Mouse (Mus musculus): ENCODE data around the gene Pard3b.

The Pard3b gene

DNA sequence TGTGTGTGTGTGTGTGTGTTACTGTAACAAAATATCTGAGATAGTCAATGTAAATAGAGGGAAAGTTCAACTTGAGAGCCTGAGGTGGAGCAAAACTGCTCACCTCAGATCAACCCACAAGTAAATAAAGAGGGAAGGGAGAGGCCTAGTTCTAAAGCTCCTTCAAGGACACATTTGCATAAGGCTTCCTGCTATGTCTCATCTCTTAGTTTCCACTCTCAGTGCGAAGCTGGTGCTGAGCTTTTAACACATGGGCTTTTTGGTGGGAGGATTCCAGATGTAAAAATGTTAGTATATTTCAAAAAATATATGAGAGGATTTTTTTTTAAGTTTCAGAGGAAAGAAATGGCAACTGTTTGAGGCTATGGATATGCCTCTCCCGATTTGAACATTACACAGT, 294.9 kb downstream of the Pard3b start:
- no peak for DNase-seq

DNA sequence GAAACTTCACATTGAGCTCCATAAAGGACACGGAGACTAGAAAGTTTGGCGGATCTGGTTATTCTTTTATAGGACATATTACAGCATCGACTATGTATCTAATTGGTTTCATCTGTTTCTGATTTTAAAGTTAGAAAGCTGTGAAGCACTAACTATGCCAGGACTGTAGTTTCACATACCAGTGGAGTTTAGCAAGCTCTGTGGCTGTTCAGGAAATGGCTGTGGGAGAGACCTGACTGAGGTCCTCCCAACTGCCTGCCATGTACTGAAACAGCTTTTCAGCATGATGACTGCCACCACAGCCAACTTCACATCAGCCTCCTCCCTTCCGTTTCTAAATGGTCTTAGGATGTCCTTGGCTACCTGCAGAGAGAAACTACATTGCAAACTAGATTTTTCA, 296.1 kb downstream of the Pard3b start:
- DNase-seq = no peak

DNA sequence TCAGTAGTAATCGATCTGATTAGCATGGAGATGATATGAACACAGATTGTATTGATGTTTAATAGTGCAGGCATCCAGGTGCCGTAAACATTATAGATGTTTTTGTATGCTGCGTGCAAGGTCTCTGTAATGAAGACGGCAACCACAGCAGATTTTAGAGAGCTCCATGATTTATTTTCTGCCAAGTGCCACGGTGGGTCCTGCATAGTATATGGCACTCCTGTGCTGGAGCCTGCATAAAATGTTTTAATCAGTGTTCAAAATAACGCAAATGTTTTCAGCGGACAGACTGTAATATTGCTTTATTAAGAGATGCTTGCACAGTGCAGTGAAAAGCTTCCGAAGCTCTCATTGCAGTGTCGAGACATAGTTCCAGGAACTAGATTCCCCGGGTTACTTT, 301.3 kb downstream of the Pard3b start:
- DNase-seq = no peak

DNA sequence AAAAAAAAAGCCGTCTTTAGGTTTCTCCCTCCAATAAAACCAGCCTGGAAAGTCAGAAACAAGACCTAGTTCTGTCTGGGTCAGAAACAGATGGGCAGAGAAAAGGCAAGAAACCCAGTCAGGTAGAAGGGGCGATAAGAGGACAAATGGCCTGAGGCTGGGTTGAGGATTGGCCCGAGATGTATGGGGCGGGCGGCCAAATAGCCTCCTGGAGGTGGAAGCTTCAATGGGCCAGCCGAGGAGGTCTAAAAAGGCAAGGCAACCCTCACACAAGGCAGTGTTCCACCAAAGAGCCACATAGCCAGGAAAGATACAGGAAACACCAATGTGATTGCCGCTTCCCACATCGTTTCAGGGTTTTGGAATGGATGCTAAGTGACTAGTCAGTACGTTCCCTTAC, 322.9 kb downstream of the Pard3b start:
- DNase-seq = peak; percentile 3

DNA sequence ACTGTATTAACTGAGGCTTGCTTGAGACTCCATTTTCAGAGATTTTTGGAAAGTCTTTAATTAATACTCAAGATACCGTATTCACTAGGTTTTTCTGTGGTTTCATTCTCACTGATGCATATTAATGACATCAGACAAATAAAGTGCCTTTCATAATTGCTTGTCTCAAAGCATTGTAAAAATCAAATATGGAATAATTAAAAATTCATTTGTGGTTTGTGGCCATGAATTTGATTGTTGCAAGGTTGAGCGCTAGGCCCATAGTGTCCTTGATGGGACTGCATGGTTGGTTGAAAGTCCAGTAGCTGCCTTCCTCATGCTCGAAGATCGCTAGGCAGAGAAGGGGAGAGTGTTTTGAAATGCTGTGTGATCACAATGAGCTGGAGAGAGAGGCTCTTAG, 323.9 kb downstream of the Pard3b start:
- DNase-seq = no peak

DNA sequence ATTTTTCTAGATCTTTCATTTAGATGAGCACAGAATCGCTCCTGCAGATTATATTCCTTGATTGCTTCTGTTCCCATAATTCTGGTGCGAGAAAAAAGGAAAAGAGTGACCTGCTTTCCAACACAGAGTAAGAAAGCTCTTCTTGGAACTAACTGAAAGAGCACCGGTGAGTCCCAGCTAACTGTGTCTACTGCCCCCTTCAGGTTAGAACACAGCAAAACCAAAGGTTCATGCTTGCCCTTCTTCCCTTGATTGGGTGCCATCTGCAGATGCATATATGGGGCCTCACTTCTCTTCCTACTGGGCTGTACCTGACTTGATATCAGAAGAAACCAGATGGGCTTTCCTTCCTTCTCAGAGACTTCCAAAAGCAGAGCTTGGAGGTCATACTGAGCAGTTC, 328.5 kb downstream of the Pard3b start:
- DNase-seq = no peak

DNA sequence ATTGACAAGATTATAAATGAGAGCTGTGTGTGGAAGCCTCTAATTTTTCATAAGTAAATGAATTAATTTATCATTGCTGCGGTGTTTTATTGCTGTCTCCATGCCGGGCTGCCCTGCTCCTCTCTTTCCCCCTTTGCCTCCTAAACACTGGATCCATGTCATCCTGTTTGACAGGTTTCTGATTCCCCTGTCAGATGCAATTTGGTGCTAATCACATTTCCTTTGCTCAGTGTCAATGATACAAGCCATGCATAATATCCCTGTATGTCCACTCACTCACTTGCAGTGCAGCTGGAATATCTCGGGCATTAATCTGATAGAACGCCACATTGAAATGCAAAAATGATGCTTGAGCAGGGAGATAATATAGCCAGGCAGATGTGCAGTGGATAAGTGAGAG, 329.2 kb downstream of the Pard3b start:
- no peak for DNase-seq

DNA sequence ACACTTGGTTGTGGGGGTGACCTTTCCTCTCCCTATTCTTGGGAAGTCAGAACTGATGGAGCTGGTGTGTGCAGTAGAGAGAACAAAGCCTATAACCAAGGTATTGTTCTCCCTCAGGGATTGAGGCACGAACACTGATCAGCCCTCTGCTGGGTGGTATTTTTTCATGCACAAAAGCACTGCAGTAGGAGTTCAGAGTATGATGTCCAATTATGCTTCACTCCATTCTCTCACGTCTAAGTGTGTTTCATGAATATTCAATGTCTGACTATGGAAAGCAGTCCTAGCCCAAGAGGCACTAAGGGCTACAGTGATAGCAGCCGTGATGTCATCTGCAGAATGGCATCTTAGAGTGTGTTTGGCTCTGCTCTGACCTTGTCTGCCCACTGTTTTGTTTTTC, 359.1 kb downstream of the Pard3b start:
- no peak for DNase-seq

DNA sequence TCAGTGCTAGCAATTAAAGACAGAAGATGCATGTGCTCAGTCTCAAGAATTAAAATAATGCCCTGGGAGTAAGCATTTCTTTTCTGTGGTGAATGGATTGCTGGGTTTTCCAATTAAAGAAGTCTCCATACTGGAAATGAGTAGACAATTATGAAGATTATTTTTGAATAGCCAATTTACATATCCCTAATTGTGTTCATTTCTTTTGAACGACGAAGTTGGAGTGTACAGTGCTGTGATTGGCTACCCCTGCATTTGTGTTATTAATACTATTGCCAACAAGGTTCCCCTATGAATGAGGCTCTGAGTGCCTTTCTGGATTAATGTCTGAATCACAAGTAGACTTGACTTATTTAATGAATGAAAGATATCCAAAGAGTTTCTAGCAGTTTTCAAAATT, 370.2 kb downstream of the Pard3b start:
- DNase-seq = no peak

DNA sequence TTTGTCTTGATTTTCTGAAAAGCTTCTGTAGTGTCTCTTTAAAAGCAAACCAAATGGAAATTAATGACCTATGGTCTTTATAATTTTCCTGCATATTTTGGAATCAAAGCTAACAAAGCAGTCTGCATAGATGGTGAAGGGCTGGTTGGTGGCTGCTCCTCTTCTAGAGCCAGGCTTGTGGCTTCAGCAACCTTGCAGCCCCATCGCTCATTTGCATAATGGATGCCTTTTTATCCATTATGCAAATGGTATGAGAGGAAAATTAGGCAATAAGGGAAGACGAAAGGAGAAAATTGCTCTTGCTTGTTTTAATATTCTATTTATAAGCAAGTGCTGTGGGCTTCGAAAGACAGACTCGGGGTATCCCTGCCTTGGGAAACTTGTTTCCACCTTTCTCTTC, 373.1 kb downstream of the Pard3b start:
- DNase-seq = no peak

DNA sequence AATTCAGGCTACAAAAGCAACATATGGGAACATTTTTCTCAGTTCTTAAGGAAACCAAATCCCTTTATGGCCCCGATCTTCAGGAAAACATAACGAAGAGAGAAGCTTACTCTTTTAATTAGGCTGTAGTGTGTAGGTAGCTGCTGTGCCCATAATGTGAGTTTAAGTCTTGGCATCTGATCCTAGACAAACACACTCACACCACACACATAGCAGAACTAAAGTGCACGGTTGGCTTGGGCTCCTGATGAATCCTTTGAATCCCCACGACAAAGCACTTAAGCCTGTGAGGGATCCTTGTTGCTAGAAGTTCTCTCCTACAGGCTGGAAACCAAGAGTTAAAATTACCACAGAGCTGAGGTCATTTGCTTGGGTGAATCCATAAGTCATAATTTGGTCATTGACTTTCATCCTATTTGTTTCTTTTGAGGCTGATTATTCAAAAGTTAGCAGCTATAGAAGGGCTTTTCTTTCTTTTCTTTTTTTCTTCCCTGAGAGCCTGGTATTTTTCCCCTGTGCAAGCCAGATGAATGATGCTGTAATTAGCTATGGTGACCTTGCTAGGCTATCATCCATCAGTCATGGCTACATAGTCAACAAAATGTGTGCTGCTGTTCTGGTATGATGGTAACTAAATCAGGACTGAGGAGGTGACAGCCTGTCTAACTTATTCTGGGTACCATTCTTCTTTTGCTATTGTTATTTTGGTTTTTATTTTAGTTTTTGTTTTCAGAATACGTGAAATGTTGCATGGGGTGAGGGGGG, 378.1 kb downstream of the Pard3b start:
- DNase-seq = no peak

DNA sequence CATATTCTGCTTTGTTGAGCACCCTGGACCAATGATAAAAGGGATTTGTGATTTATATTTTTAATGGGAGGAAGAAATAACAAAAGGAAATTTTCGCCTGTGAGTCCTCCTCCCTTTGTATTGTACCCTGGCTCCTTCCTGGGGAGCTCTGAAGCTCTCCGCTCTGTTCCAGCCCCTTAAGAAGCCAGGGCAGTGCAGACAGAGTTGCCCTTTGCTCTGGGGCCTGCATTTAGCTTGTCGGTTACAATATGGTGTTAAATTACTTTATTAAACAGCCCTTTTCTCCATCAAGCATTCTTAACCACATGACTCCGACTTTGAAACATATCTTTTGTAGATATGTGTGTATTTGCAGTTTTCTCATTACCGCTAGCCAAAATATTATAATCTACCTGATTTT, 379.7 kb downstream of the Pard3b start:
- DNase-seq = no peak

DNA sequence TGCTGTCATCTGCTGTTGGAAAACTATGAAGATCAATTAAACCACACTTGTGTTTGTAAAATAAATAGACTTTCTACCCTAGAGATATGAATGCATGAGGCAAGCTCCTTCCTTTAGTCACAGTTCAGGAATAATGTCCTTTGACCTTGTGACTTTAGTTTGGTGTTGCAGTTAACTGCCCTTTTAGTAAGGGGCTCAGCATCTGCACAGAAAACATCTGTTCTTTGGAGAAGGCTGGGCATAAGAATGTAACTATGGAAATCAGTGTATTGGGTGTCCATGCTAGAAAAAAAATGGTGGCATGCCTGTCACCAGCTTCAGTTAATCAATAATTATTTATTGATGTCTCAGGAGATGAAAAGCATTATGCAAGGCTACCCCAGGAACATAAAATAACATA, 381.1 kb downstream of the Pard3b start:
- no peak for DNase-seq

DNA sequence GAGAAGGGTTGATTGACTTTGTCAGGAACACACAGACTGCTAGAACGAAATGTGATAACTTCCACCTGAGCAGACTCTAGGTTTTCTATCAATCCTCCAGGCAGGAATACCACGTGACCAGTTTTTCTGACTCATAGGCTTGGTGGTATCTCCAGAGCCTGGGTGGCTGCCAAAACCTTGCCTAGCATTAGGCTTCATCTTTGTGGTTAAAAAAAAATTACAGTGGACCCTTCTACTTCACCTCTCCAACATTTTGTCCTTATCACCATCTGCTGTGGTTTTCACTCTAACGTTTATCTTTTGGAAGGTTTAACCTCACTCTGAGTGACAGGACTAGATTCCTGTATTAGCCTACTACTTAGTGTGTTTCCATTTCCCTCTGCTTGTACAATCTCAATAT, 403.1 kb downstream of the Pard3b start:
- no peak for DNase-seq

DNA sequence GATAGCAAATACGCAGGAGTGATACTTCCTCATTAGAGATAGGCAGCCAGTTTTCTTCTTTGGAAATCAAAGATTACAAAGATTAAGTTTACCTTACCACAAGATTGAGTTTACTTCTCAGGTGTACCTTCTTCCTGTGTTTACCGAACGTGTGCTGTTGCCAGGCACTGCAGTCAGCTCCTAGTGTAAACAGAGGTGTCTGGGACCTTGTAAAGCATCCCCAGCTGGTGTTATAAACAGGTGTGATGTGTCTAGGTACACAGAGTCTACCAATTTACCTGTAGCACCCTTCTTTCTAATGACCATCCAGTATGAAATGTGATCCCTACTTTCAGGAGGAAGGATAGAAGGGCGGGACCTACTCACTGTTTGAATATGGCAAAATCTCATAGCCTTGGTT, 410.0 kb downstream of the Pard3b start:
- DNase-seq = no peak

DNA sequence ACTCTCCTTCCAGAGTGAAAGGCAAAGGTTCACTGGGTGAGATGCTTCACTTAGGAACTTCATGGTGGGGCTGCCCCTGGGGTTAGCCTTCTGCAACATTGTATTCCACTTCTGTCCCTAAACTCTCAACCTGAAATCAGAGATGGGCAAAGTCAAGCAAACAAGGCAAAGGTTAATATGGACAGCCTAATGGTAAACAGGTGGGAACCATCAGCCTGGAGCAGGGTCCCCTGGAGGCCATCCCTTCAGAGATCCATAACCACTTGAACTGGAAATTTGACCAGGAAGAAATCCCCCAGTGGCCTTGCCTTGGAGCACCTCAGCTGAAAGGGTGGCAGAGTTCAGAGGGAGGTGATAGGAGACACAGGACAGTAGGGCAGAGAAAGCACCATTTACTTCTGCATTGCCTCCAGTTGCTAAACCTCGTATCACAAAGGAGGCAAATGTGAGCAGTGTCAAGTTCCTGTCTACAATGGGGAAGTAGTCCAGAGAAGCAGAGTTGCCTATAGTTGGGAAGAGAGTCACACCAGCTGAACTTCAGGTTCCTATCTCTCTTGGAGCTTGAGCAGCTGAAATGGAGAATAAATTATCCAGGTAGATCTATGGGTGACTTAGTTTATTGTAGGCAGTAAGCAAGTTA, 412.7 kb downstream of the Pard3b start:
- no peak for DNase-seq

DNA sequence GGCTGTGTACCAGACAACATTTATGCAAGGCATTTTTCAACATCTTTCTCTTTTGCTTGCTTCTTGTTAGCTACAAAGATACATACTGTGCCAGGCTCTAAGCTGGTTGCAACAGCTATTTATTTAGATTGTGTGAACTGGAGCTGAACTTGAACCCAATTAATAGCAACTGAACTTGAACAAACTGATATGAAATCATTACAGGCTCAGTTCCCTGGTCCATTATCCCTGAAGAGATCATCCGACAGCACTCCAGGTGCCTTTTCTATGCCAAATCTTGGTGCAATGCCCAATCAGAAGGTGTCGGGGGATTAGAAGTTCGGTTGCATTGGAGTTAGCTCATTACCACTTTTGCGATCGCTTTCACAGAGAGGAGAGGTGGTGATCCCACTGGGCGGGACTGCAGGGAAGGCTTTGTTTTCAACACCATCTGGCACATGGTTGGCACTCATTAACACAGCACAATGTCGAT, 414.6 kb downstream of the Pard3b start:
- peak; percentile 7 for DNase-seq

DNA sequence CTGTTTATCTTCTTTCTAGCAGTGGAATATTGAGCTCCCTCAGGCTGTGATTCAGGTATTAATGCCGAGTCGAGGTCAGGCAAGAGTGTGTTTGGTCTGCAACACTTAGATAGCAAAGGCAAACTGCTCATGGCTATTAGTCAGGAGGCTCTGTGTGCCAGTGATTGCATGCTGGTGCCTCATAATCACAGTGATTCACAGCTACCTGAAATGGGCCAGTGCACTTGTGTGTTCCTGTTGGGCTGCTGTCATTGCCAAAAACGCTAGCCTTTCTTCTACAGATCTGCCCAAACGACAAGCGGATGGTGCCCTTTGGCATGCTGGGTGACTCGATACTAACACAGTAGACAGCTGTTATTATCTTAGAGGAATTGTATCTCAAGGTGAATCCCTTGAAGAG, 416.7 kb downstream of the Pard3b start:
- no peak for DNase-seq

DNA sequence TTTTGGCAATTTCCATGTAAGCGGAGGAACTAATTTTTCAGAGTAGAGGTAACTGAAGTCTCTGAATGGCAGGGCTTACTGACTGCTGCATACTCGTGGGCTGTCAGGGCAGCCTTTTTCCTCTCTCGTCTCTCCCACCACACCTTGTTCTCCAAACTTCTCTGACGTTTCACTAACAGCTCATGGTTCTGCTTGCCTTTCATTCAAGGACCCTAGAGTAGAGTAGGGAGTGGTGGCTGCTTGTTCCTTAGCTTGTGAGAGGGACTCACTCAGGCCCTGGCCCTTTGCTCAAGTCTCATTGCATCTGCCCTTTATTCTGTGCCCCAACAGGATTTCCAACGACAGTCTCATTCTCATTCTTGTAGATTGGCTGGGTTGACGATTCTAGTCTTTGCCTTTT, 432.0 kb downstream of the Pard3b start:
- no peak for DNase-seq

DNA sequence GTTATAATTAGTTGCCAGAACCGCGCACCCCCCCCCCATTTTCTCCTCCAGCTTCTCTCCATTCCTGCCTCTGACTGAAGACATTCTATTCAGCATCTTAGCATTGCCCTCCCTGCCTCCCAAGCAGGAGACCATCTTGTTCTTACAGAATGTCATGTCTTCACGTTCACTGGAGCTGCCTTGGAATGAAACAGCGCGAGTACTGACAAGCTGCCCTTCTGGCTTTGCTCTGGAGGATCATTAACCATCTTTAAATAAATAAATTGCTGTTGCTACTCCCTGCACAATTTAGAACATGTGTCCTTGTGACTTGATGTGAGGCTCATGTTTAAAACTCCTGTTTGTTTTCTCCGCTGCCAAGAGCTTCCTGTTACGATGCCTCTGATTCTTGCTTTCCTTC, 432.5 kb downstream of the Pard3b start:
- DNase-seq = no peak

DNA sequence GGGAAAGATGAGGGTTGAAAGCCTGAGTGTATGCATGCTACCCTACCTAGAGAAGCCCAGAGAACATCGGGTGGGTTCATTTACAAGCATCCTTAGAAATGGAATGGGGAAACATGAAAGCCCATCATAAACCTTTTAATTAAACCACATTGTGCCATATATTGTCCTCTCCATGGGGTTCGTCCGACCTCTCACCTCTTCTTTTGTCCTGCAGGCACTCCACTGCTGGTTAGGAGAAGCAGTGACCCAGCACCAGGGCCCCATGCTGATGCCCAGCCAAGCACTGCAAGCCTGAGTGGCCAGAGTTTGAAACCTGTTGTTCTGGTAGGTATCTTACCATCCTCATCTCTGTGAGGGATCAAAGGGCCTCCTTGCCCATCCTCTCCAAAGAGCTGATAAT, 437.5 kb downstream of the Pard3b start:
- DNase-seq = no peak

DNA sequence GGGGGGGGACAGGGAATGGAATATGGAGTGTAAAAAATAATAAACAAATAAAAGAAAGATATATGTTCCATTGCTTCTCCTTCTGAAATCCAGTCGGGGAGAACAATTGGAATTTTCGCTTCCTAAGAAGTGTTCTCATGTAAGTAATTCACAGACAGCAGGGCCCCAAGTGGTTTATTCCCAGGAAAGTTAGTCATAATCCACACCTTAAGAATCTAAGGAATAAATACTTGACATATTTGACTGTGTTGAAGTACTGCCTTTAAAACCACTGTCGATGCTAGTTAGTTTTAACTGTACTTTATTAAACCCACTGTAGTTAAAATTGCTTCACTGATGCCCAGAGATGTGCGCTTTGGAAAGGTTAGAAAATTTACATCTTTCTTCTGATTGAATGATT, 442.5 kb downstream of the Pard3b start:
- no peak for DNase-seq

DNA sequence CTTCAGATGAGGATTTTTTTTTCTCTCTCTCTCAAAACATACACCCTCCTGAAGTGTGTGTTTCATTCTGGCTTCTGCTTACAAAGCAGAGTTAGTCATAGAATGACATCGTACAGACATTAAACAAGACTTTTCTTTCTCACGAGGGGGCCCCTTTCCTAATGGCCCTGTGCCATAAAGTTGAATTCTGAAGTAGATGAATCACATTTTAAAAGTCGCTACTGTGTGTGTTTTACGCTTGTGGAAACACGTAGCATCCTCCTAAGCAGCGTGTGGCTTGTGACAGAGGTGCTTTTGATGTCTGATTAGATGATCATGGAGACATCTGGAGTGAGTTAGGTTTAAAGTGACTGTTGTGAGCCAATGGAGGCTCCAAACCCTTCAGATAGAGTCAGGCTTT, 447.4 kb downstream of the Pard3b start:
- no peak for DNase-seq

DNA sequence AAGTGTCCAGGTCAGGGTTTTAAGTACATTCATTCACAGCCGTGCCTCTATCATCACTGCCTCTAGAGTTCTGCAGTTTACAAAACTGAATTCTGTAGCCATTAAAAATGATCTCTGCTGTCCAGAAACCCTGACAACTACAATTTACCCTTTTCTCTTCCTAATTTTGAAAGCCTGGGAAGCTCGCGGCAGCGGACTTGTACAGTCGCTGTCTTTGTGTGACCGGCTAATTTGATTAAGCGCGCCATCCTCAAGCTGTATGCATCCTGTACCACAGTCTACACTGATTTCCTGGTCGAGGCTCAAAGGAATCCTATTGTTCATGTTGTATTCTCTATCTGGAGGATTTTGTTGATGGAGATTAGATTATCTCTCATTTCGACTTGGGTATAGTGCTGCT, 448.8 kb downstream of the Pard3b start:
- DNase-seq = no peak

DNA sequence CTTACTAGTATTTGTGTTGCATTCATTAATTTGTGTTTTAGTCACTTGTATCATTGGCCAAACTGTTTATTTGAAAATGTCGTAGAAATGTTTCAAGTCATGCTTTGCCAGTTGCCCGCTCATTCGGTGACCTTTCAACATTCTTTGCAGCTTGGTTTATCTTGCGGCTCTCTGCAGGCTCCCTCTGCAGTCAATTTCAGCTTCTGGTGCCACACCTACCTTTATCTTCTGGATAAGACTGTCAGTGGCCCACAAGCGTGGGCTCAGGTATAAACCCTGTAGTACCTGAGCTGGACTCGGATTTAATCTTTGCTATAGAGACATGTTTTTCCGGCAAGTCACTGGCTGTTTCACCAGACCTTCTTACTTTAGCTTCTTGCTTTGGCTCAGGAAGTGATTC, 456.3 kb downstream of the Pard3b start:
- DNase-seq = no peak
